Comparison of ENCODE assay signal across 35 mouse cellular contexts in genomic region chr8:88407716-88408115, GRCm38 (mm10).
"Had no signal": no experiment of that assay in that cellular context is flagged by ENCODE, and none has a peak within 500 bp of the region (broad histone marks: within the 10 kb centered on the region; RNA-seq: fewer than 3 reads in every experiment).

No protein-coding gene starts in this region.

- H3K27me3 ChIP-seq: heart, embryonic 12.5 days; heart, embryonic 13.5 days; hindbrain, embryonic 12.5 days; hindbrain, embryonic 13.5 days; hindbrain, embryonic 15.5 days; intestine, embryonic 15.5 days; kidney, embryonic 15.5 days had no signal

- H3K4me3 ChIP-seq: heart, embryonic 10.5 days; heart, embryonic 12.5 days; heart, embryonic 13.5 days; heart, embryonic 15.5 days; hindbrain, embryonic 10.5 days; hindbrain, embryonic 12.5 days; hindbrain, embryonic 13.5 days; hindbrain, embryonic 15.5 days; intestine, embryonic 15.5 days; kidney, embryonic 15.5 days; layer of hippocampus, adult 2 months had no signal

- H3K9ac ChIP-seq: heart, embryonic 12.5 days; heart, embryonic 13.5 days; heart, embryonic 15.5 days; hindbrain, embryonic 12.5 days; hindbrain, embryonic 13.5 days; hindbrain, embryonic 14.5 days; hindbrain, embryonic 15.5 days; intestine, embryonic 15.5 days; kidney, embryonic 15.5 days had no signal

- DNase-seq: heart, postnatal 10 days; heart, postnatal 14 days; heart, postnatal 36 days; heart, postnatal 4 days; kidney, adult 11 months; kidney, adult 18-20 months; kidney, adult 2 months; kidney, adult 8-10 months; kidney, adult 9 months; kidney, postnatal 10 days; kidney, postnatal 14 days; kidney, postnatal 25 days; kidney, postnatal 36 days; kidney, postnatal 4 days; layer of hippocampus, adult 9-11 months; layer of hippocampus, postnatal 36 days had no signal

- H3K4me1 ChIP-seq: hindbrain, embryonic 12.5 days; hindbrain, embryonic 15.5 days; intestine, embryonic 15.5 days had no signal

- ATAC-seq: hindbrain, embryonic 16.5 days; hindbrain, postnatal 0 days; inflammation-experienced regulatory T-cells, adult 6 months; intestine, embryonic 15.5 days; intestine, embryonic 16.5 days; intestine, postnatal 0 days had no signal

- H3K4me2 ChIP-seq: heart, embryonic 11.5 days; heart, embryonic 12.5 days; heart, embryonic 13.5 days; heart, embryonic 15.5 days; hindbrain, embryonic 12.5 days; hindbrain, embryonic 13.5 days; hindbrain, embryonic 14.5 days; hindbrain, embryonic 15.5 days; intestine, embryonic 15.5 days; kidney, embryonic 15.5 days had no signal

- H3K27ac ChIP-seq: heart, embryonic 10.5 days; heart, embryonic 13.5 days; heart, embryonic 15.5 days; hindbrain, embryonic 10.5 days; hindbrain, embryonic 12.5 days; hindbrain, embryonic 13.5 days; hindbrain, embryonic 14.5 days; hindbrain, embryonic 15.5 days; hindbrain, postnatal 0 days; intestine, embryonic 15.5 days; kidney, embryonic 15.5 days; kidney, postnatal 0 days; layer of hippocampus, adult 2 months had no signal

- H3K9me3 ChIP-seq: heart, embryonic 10.5 days; heart, embryonic 13.5 days; heart, embryonic 15.5 days; hindbrain, embryonic 15.5 days; intestine, embryonic 15.5 days; kidney, embryonic 15.5 days had no signal

- H3K36me3 ChIP-seq: heart, embryonic 10.5 days; heart, embryonic 12.5 days; heart, embryonic 13.5 days; heart, embryonic 15.5 days; hindbrain, embryonic 10.5 days; hindbrain, embryonic 12.5 days; hindbrain, embryonic 13.5 days; hindbrain, embryonic 15.5 days; intestine, embryonic 15.5 days; kidney, embryonic 15.5 days had no signal
